Mouse (Mus musculus): ENCODE results near the gene Alox15. TPM values are rescaled to one million over a fixed set of nuclear protein-coding genes. Genes with fewer than 3 reads are reported as not detected.

The Alox15 gene
- polyA plus RNA-seq, 1 experiment from 2014 or later = not detected

DNA sequence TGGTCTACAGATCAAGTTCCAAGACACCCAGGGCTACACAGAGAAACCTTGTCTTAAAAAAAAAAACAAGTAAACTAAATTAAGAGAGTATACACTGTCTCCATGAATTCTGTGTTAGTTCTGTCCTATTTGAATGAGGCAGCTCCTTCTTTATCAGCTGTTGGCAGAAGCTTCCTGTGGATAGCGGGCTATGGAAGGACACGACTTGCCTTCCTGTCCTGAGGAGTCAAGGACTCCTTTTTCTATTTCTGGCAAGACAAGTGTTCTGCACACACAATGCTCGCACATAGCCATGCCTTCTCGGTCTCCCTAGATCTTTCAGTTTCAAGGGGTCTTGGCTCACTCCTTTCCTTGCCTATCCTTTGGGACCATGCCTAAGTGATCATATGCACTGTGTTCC is 49.5 kb downstream of the Alox15 start:
- no peaks in the 10 kb centered on the region for H3K36me3 ChIP-seq
- H3K27ac ChIP-seq = no peak overlapping the region
- H3K9me3 ChIP-seq = no peaks in the 10 kb centered on the region
- 89% methylated on average over 4 of the region's 4 CpGs for WGBS
- H3K4me3 ChIP-seq (replicated peaks) = no peak overlapping the region
- no peaks in the 10 kb centered on the region for H3K4me1 ChIP-seq (replicated peaks)
- no peaks in the 10 kb centered on the region for H3K27me3 ChIP-seq
- no peak for ATAC-seq
- H3K9ac ChIP-seq (replicated peaks) = no peak overlapping the region
- no peak overlapping the region for H3K4me2 ChIP-seq (replicated peaks)

DNA sequence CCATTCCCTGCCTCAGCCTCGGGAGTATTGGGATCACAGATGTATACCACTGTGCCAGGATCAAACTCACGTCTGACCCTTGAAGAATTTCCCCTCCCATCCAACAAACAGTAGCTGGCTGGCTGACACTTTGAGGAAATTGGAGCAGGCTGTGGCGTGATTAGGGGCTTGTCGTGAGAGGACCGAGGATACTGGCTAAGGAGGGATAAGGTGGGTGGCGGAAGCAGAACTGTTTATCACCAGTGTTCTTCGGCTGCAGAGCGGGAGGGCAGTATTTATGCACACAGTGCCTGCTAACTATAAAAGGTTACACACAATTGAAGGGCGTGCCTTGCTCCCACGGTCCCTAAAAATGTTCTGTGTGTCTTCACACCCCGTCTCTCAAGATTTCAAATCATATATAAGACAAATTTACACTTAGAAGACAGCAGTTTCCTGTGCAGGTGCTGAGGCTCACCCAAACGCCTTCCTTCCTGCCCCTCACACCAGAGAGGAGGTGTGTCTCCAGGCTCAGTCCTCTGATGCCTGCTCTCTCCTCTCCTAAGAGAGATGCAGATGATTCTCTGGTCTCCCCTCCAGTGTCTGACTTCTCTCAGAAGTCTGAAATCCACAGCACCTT is 53.9 kb downstream of the Alox15 start:
- H3K27ac ChIP-seq = no peak overlapping the region
- H3K27me3 ChIP-seq = no peaks in the 10 kb centered on the region
- H3K9ac ChIP-seq (replicated peaks) = no peak overlapping the region
- ATAC-seq = no peak
- H3K4me2 ChIP-seq (replicated peaks) = no peak overlapping the region
- H3K4me1 ChIP-seq (replicated peaks) = no peaks in the 10 kb centered on the region
- no peaks in the 10 kb centered on the region for H3K9me3 ChIP-seq
- 72% methylated on average over 12 of the region's 12 CpGs for whole genome bisulfite sequencing
- H3K4me3 ChIP-seq (replicated peaks) = no peak overlapping the region
- no peaks in the 10 kb centered on the region for H3K36me3 ChIP-seq

DNA sequence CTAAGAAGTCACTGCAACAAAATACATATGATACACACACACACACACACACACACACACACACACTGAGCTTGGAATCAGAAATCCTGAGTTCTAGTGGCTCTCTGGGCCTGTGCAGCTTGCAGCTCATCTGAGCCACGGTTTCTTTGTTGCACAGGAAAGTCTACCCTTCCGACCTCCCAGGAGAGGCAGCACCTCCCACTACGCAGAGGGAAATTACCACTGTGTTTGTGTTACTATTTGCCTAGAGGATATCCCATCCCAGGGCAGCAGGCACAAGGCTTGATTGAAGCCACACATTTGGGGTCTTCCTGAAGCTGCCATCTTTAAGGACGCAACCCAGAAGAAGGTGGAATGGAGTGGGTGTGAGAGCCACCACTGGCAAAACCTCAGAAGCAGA is 54.4 kb downstream of the Alox15 start:
- H3K9me3 ChIP-seq = no peaks in the 10 kb centered on the region
- WGBS = 77% methylated on average over 4 of the region's 4 CpGs
- no peaks in the 10 kb centered on the region for H3K36me3 ChIP-seq
- no peak for ATAC-seq
- no peak overlapping the region for H3K27ac ChIP-seq
- H3K27me3 ChIP-seq = no peaks in the 10 kb centered on the region
- no peaks in the 10 kb centered on the region for H3K4me1 ChIP-seq (replicated peaks)
- no peak overlapping the region for H3K4me3 ChIP-seq (replicated peaks)
- no peak overlapping the region for H3K4me2 ChIP-seq (replicated peaks)
- H3K9ac ChIP-seq (replicated peaks) = no peak overlapping the region

Other genes with a start within 250 kb of the Alox15 start
- gene Mgl2, start 221.7 kb downstream of the Alox15 start, polyA plus RNA-seq (2015; fragmentation: Nextera tagmentation; extraction: Ambion mirVana) = 0.39 and 0.66 TPM in 2 replicates
- gene Clec10a, start 195.8 kb downstream of the Alox15 start, polyA plus RNA-seq (2015; fragmentation: Nextera tagmentation; extraction: Ambion mirVana) = 0.59 TPM in 2 replicates
- 1.9 and 2.4 TPM in 2 replicates for gene Slc16a11, start 139.3 kb downstream of the Alox15 start, polyA plus RNA-seq (2015; fragmentation: Nextera tagmentation; extraction: Ambion mirVana)
- gene Slc16a13, start 131.0 kb downstream of the Alox15 start, polyA plus RNA-seq (2015; fragmentation: Nextera tagmentation; extraction: Ambion mirVana) = 17.7 and 18.7 TPM in 2 replicates
- gene Bcl6b, start 122.2 kb downstream of the Alox15 start, polyA plus RNA-seq (2015; fragmentation: Nextera tagmentation; extraction: Ambion mirVana) = 3.9 and 4.3 TPM in 2 replicates
- gene 0610010K14Rik, start 114.1 kb downstream of the Alox15 start, polyA plus RNA-seq (2015; fragmentation: Nextera tagmentation; extraction: Ambion mirVana) = 193 and 201 TPM in 2 replicates
- 15.0 and 15.8 TPM in 2 replicates for gene Gm21988, start 112.2 kb downstream of the Alox15 start, polyA plus RNA-seq (2015; fragmentation: Nextera tagmentation; extraction: Ambion mirVana)
- 289 and 304 TPM in 2 replicates for gene Rnasek, start 112.2 kb downstream of the Alox15 start, polyA plus RNA-seq (2015; fragmentation: Nextera tagmentation; extraction: Ambion mirVana)
- 0.57 and 1.2 TPM in 2 replicates for gene Alox12, start 96.7 kb downstream of the Alox15 start, polyA plus RNA-seq (2015; fragmentation: Nextera tagmentation; extraction: Ambion mirVana)
- gene Alox12e, start 29.4 kb downstream of the Alox15 start, polyA plus RNA-seq (2015; fragmentation: Nextera tagmentation; extraction: Ambion mirVana) = 0.07 TPM in 1 of 2 replicates, not detected in the other
- gene Pelp1, start 58.0 kb upstream of the Alox15 start, polyA plus RNA-seq (2015; fragmentation: Nextera tagmentation; extraction: Ambion mirVana) = 33.9 and 34.1 TPM in 2 replicates
- gene Arrb2, start 80.6 kb upstream of the Alox15 start, polyA plus RNA-seq (2015; fragmentation: Nextera tagmentation; extraction: Ambion mirVana) = 44.8 and 45.5 TPM in 2 replicates
- gene Med11, start 99.9 kb upstream of the Alox15 start, polyA plus RNA-seq (2015; fragmentation: Nextera tagmentation; extraction: Ambion mirVana) = 41.9 and 43.6 TPM in 2 replicates
- gene Zmynd15, start 107.4 kb upstream of the Alox15 start, polyA plus RNA-seq (2015; fragmentation: Nextera tagmentation; extraction: Ambion mirVana) = 0.40 and 0.44 TPM in 2 replicates
- gene Cxcl16, start 108.0 kb upstream of the Alox15 start, polyA plus RNA-seq (2015; fragmentation: Nextera tagmentation; extraction: Ambion mirVana) = 1.4 and 1.6 TPM in 2 replicates
- gene Tm4sf5, start 153.2 kb upstream of the Alox15 start, polyA plus RNA-seq (2015; fragmentation: Nextera tagmentation; extraction: Ambion mirVana) = 0.54 and 1.2 TPM in 2 replicates
- not detected in 2 replicates for gene Vmo1, start 162.6 kb upstream of the Alox15 start, polyA plus RNA-seq (2015; fragmentation: Nextera tagmentation; extraction: Ambion mirVana)
- 0.35 and 0.42 TPM in 2 replicates for gene Gltpd2, start 167.2 kb upstream of the Alox15 start, polyA plus RNA-seq (2015; fragmentation: Nextera tagmentation; extraction: Ambion mirVana)
- gene Psmb6, start 173.3 kb upstream of the Alox15 start, polyA plus RNA-seq (2015; fragmentation: Nextera tagmentation; extraction: Ambion mirVana) = 827 and 844 TPM in 2 replicates
- not detected in 2 replicates for gene Gm40193, start 180.9 kb upstream of the Alox15 start, polyA plus RNA-seq (2015; fragmentation: Nextera tagmentation; extraction: Ambion mirVana)
- 5.2 and 6.5 TPM in 2 replicates for gene Pld2, start 188.0 kb upstream of the Alox15 start, polyA plus RNA-seq (2015; fragmentation: Nextera tagmentation; extraction: Ambion mirVana)
- 10.7 and 14.2 TPM in 2 replicates for gene Mink1, start 210.8 kb upstream of the Alox15 start, polyA plus RNA-seq (2015; fragmentation: Nextera tagmentation; extraction: Ambion mirVana)